14 mouse cellular contexts compared by ENCODE assay signal in the genomic region with DNA sequence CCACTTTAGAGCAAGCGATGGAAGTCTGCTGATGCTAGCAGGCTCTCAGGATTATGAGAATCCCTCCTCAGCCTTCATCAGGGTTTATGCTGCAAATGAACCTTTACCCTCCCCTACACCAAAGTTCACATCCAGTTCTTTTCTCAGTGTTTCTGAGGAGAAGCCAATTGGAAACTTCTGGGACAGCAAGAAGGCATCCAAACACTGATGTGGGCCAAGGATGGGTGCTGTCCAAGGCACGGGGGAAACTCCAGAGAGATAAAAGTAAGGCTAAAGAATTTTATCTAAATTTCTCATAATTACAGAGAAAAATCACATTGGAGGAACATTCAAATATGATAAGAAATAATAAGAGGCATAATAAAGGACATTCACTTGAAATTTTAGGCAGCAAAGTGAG.
"Had no signal": no experiment of that assay in that cellular context is flagged by ENCODE, and none has a peak within 500 bp of the region (broad histone marks: within the 10 kb centered on the region; RNA-seq: fewer than 3 reads in every experiment).

No protein-coding gene starts in this region.

- H3K9me3 ChIP-seq: limb, embryonic 12.5 days; liver, embryonic 12.5 days; midbrain, embryonic 10.5 days; midbrain, embryonic 15.5 days; neural tube, embryonic 13.5 days had no signal

- H3K9ac ChIP-seq: limb, embryonic 12.5 days; liver, embryonic 12.5 days; lung, embryonic 14.5 days; midbrain, embryonic 15.5 days; neural tube, embryonic 13.5 days had no signal

- H3K4me3 ChIP-seq: layer of hippocampus, adult 2 months; limb, embryonic 12.5 days; liver, embryonic 12.5 days; midbrain, embryonic 10.5 days; midbrain, embryonic 15.5 days; neural tube, embryonic 13.5 days had no signal

- H3K27ac ChIP-seq: layer of hippocampus, adult 2 months; limb, embryonic 12.5 days; liver, embryonic 12.5 days; midbrain, embryonic 10.5 days; midbrain, embryonic 15.5 days; neural tube, embryonic 13.5 days had no signal

- H3K4me2 ChIP-seq: limb, embryonic 12.5 days; liver, embryonic 12.5 days; lung, embryonic 14.5 days; midbrain, embryonic 15.5 days; neural tube, embryonic 13.5 days had no signal

- ATAC-seq: liver, embryonic 12.5 days; midbrain, embryonic 15.5 days had no signal

- H3K4me1 ChIP-seq: limb, embryonic 12.5 days; liver, embryonic 12.5 days; midbrain, embryonic 10.5 days; midbrain, embryonic 15.5 days; neural tube, embryonic 13.5 days had no signal

- DNase-seq: kidney, postnatal 10 days; kidney, postnatal 4 days; lung, embryonic 14.5 days; lung, postnatal 10 days; lung, postnatal 4 days; retina, postnatal 1 day; thymus, adult 18-20 months; thymus, postnatal 14 days had no signal

- H3K36me3 ChIP-seq: limb, embryonic 12.5 days; liver, embryonic 12.5 days; midbrain, embryonic 10.5 days; midbrain, embryonic 15.5 days; neural tube, embryonic 13.5 days had no signal

- H3K27me3 ChIP-seq: limb, embryonic 12.5 days; liver, embryonic 12.5 days; midbrain, embryonic 15.5 days; neural tube, embryonic 13.5 days had no signal
